Mouse (Mus musculus) C2C12 (cell line): ENCODE data around the gene S100a6. TPM values are rescaled to one million over a fixed set of nuclear protein-coding genes. Genes with fewer than 3 reads are reported as not detected.

Source experiments
- H3K27me3 ChIP-seq: one replicate; pipeline ENCODE4 v1.6.1; 2011; ENCODE audit not compliant: control insufficient read depth, insufficient read depth, insufficient read length
- H3K36me3 ChIP-seq: one replicate; pipeline ENCODE4 v1.6.1; 2011; ENCODE audit not compliant: control insufficient read depth, insufficient read depth
- H3K4me3 ChIP-seq: one replicate; pipeline ENCODE4 v1.5.1; 2011; ENCODE audit warnings: mild to moderate bottlenecking, control low read depth; ENCODE audit not compliant: poor library complexity, insufficient read depth, severe bottlenecking
- H3K79me2 ChIP-seq: one replicate; pipeline ENCODE4 v1.6.1; 2011; ENCODE audit not compliant: control insufficient read depth, insufficient read depth
- H3K79me3 ChIP-seq: one replicate; pipeline ENCODE4 v1.6.1; 2011; ENCODE audit warnings: low read depth, control low read depth
- H3ac ChIP-seq: one replicate; pipeline ENCODE3; 2011; ENCODE audit warnings: low read depth; ENCODE audit not compliant: control insufficient read depth, insufficient read length
- CEBPB ChIP-seq: IDR thresholded peaks from one replicate; pipeline ENCODE4 v1.6.1; 2011; ENCODE audit warnings: low read depth, mild to moderate bottlenecking, control low read depth, moderate library complexity
- CTCF ChIP-seq: IDR thresholded peaks from one replicate; pipeline ENCODE4 v1.5.1; 2011; ENCODE audit not compliant: control insufficient read depth, insufficient read depth, insufficient read length
- FOSL1 ChIP-seq: IDR thresholded peaks from one replicate; pipeline ENCODE4 v1.8.0; 2011; ENCODE audit warnings: mild to moderate bottlenecking, low read length; ENCODE audit not compliant: poor library complexity, insufficient read depth, severe bottlenecking
- MAX ChIP-seq: IDR thresholded peaks from one replicate; pipeline ENCODE4 v1.6.1; 2011; ENCODE audit warnings: mild to moderate bottlenecking, control low read depth
- MYOD1 ChIP-seq: IDR thresholded peaks from one replicate; pipeline ENCODE4 v1.6.1; 2011; ENCODE audit warnings: low read depth; ENCODE audit not compliant: control insufficient read depth, insufficient read length
- MYOG ChIP-seq: IDR thresholded peaks from one replicate; pipeline ENCODE4 v1.6.1; 2011; ENCODE audit not compliant: control insufficient read depth, insufficient read length; ENCODE audit errors: extremely low read depth
- USF1 ChIP-seq: IDR thresholded peaks from one replicate; pipeline ENCODE4 v1.6.1; 2011; ENCODE audit warnings: low read depth, mild to moderate bottlenecking, control low read depth, moderate library complexity
- polyA plus RNA-seq: library from polyadenylated mRNA; unstranded; fragments of >200 nt; fragmentation: generic; extraction: Trizol; gene quantifications from one replicate; pipeline ENCODE4 v1.2.1, GENCODE M21; 2012; ENCODE audit warnings: missing spikeins

S100a6 gene
- polyA plus RNA-seq, 1 experiment, result 4,076 TPM

GRCm38 (mm10) chr3:90597736-90598135 is 14.9 kb upstream of the S100a6 start:
- TF ChIP-seq CTCF, result no peak
- no peak for TF ChIP-seq MYOD1
- peak; percentile 7 for TF ChIP-seq FOSL1
- TF ChIP-seq MAX, result peak; percentile 18
- H3K36me3 ChIP-seq, result no peaks in the 10 kb centered on the region
- H3K79me2 ChIP-seq, result peaks cover 12% of the 10 kb centered on the region
- no peak overlapping the region for H3ac ChIP-seq
- H3K79me3 ChIP-seq, result peaks cover 2% of the 10 kb centered on the region
- no peak overlapping the region for H3K4me3 ChIP-seq
- no peaks in the 10 kb centered on the region for H3K27me3 ChIP-seq

DNA sequence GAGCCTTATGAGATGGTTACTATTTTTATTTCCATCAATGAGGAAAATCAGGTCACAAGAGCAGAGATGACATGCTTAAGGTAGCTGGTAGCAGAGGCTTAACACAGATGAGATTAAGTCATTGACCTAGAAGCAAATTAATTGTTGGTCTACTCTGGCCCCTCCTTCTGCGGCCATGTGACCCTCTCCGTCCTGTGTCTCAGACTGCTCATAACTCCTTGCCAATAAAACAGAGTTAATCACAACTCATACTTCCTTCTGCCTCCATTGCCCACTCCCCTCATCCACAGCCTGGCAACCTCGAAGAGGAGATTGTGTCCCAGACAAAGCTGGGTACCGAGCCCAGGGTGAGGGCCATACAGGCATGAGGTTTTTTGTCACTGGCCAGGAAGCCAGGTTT is 14.5 kb upstream of the S100a6 start:
- H3K36me3 ChIP-seq, result no peaks in the 10 kb centered on the region
- no peak overlapping the region for H3K4me3 ChIP-seq
- TF ChIP-seq MAX (no peak), MYOD1 (no peak), USF1 (peak; percentile 94)
- H3K79me3 ChIP-seq, result peaks cover 6% of the 10 kb centered on the region
- peaks cover 16% of the 10 kb centered on the region for H3K79me2 ChIP-seq
- H3K27me3 ChIP-seq, result no peaks in the 10 kb centered on the region
- H3ac ChIP-seq, result no peak overlapping the region

GRCm38 (mm10) chr3:90599401-90599800 is 13.3 kb upstream of the S100a6 start:
- Histone ChIP-seq H3ac (no peak overlapping the region), H3K4me3 (no peak overlapping the region), H3K79me2 (peaks cover 28% of the 10 kb centered on the region), H3K36me3 (no peaks in the 10 kb centered on the region), H3K79me3 (peaks cover 14% of the 10 kb centered on the region), H3K27me3 (no peaks in the 10 kb centered on the region)
- TF ChIP-seq USF1, result no peak
- TF ChIP-seq MYOD1, result no peak
- no peak for TF ChIP-seq MAX
- no peak for TF ChIP-seq CTCF

- H3K79me3 ChIP-seq, result peaks cover 20% of the 10 kb centered on the region
- H3K4me3 ChIP-seq, result no peak overlapping the region
- no peak overlapping the region for H3ac ChIP-seq
- TF ChIP-seq FOSL1 (no peak), MAX (no peak), CTCF (no peak)
- H3K27me3 ChIP-seq, result no peaks in the 10 kb centered on the region
- peaks cover 4% of the 10 kb centered on the region for H3K36me3 ChIP-seq
- peaks cover 35% of the 10 kb centered on the region for H3K79me2 ChIP-seq
Measured at GRCm38 (mm10) chr3:90600036-90600435, 12.6 kb upstream of the S100a6 start.

DNA sequence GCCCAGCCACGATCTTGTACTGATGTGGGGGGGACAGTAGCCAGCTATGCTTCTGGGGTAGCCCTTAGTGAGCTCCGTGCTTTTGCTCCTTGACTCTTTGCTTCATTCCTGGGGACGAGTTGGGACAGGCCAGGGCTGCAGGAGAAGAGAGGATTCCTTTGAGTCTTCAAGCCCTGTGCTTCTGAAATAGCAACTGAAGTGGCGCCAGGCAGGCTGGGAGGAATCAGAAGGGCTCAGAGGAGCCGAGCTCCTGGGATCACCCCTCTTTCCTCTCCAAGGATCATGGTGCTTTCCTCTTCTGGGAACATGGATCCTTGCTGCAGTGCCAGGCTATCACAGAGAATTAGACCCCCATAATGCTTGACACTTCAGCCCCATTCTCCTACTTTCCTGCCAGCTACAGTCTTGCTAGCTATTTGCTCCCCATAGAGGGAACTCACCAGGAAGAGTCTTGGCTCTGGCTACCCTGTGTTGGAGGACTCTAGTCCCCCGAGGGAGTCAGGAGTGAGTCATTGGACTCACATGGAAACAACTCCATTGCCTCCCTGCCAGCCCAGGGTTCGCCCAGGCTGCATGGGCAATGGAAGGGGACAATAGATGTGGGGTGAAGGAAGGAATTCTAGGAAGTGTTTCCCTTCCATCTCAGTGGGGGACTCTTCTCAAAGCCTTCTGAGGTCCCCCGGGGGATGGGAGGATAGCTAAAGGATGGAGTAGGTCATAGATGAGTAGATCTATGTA is 12.1 kb upstream of the S100a6 start:
- Histone ChIP-seq H3K27me3 (no peaks in the 10 kb centered on the region), H3ac (no peak overlapping the region), H3K36me3 (peaks cover 9% of the 10 kb centered on the region), H3K79me3 (peaks cover 26% of the 10 kb centered on the region), H3K4me3 (no peak overlapping the region), H3K79me2 (peaks cover 40% of the 10 kb centered on the region)
- no peak for TF ChIP-seq USF1
- TF ChIP-seq FOSL1, result peak; percentile 21
- TF ChIP-seq MAX, result peak; percentile 67
- TF ChIP-seq MYOD1, result no peak

GRCm38 (mm10) chr3:90601486-90602110 is 11.1 kb upstream of the S100a6 start, which contains the start of gene Gm42674:
TSS of gene Gm42674 (plus strand) at chr3:90601904.
- TF ChIP-seq MYOG, result no peak
- TF ChIP-seq FOSL1, result no peak
- TF ChIP-seq USF1, result no peak
- no peak for TF ChIP-seq MAX
- no peak for TF ChIP-seq MYOD1
- TF ChIP-seq CEBPB, result no peak
- no peak for TF ChIP-seq CTCF
- Histone ChIP-seq H3K79me3 (peaks cover 33% of the 10 kb centered on the region), H3K4me3 (no peak within 1 kb of the TSS), H3K27me3 (no peaks in the 10 kb centered on the region), H3K79me2 (peaks cover 50% of the 10 kb centered on the region), H3K36me3 (peaks cover 19% of the 10 kb centered on the region), H3ac (no peak within 1 kb of the TSS)
